Mouse (Mus musculus) stomach, embryonic 16.5 days (tissue): ENCODE data around the gene Fmo1. TPM values are rescaled to one million over a fixed set of nuclear protein-coding genes. Genes with fewer than 3 reads are reported as not detected.
A peak's percentile ranks its signal among the peaks of the same experiment; 100 is the strongest.

Experiments
- ATAC-seq: fragments of 200-750 bp; cut with Nextera tagmentation; 2 replicates; pipeline ENCODE4 v1.8.0; 2017; ENCODE audit warnings: moderate number of reproducible peaks, moderate TSS enrichment; ENCODE audit not compliant: insufficient read depth, low FRiP score
- H3K27ac ChIP-seq: fragments of 300-500 bp; sonication (generic); 2 replicates; pipeline ENCODE4 v1.5.1; 2014; ENCODE audit warnings: low read length
- H3K27me3 ChIP-seq: fragments of 300-500 bp; sonication (generic); 2 replicates; pipeline ENCODE4 v1.6.1; 2014; ENCODE audit warnings: low read length, control low read depth, mixed read lengths; ENCODE audit not compliant: control insufficient read depth, insufficient read depth
- H3K36me3 ChIP-seq: fragments of 300-500 bp; sonication (generic); 2 replicates; pipeline ENCODE4 v1.6.1; 2014; ENCODE audit warnings: low read length; ENCODE audit not compliant: control insufficient read depth, insufficient read depth
- H3K4me1 ChIP-seq: fragments of 300-500 bp; sonication (generic); 2 replicates; pipeline ENCODE4 v1.6.1; 2014; ENCODE audit warnings: low read length, control low read depth, mixed read lengths; ENCODE audit not compliant: control insufficient read depth, insufficient read depth
- H3K4me2 ChIP-seq: fragments of 300-500 bp; sonication (generic); 2 replicates; pipeline ENCODE4 v1.6.1; 2014; ENCODE audit warnings: low read depth, low read length, mixed read lengths
- H3K4me3 ChIP-seq: fragments of 300-500 bp; sonication (generic); replicated peaks from 2 replicates; pipeline ENCODE4 v1.5.1; 2014; ENCODE audit warnings: mild to moderate bottlenecking, low read length
- H3K9ac ChIP-seq: fragments of 300-500 bp; sonication (generic); 2 replicates; pipeline ENCODE4 v1.6.1; 2014; ENCODE audit warnings: low read length
- H3K9me3 ChIP-seq: fragments of 300-500 bp; sonication (generic); replicated peaks from 2 replicates; pipeline ENCODE4 v1.6.1; 2016; ENCODE audit warnings: low read length, control low read depth; ENCODE audit not compliant: control insufficient read depth
- WGBS: fragments of 180-500 bp; shearing (Covaris S2); extraction: QIAGEN DNeasy Blood & Tissue Kit; methylation state at CpG from one replicate; pipeline ENCODE4 v1.1.7; 2014; 5-methylcytosine and 5-hydroxymethylcytosine counted together
- polyA plus RNA-seq: library from polyadenylated mRNA; unstranded; fragments of >200 nt; fragmentation: Nextera tagmentation; extraction: Ambion mirVana; gene quantifications from 2 replicates; pipeline ENCODE4 v1.2.1, GENCODE M21; 2015

Gene Fmo1
- polyA plus RNA-seq, 1 experiment from 2014 or later: 29.0 TPM

DNA sequence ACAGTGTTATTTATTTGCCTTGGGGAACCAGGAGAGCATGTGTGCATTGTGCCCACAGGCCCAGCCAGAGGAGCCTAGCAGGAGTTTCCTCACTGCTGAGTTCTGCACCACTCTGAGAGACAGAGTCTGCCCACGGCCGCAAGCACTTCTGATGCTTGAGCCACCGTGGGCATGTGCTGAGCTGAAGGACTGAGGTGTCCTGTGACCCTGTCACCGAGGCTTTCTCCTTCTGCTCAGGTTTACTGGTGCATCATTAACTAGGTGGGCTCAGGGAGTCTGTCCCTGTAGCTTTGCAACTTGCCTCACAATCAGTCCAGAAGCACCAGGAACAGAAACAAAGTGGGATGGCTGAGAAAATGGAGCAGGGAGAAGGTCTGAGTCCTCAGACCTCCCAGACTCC lies 51.5 kb downstream of the Fmo1 start:
- ATAC-seq: no peak
- WGBS: 60% methylated on average over 4 of the region's 4 CpGs
- H3K4me3 ChIP-seq: no peak overlapping the region
- no peak overlapping the region for H3K9ac ChIP-seq
- H3K27me3 ChIP-seq: no peaks in the 10 kb centered on the region
- no peaks in the 10 kb centered on the region for H3K4me1 ChIP-seq
- H3K36me3 ChIP-seq: no peaks in the 10 kb centered on the region
- no peak overlapping the region for H3K4me2 ChIP-seq
- H3K9me3 ChIP-seq: no peaks in the 10 kb centered on the region
- H3K27ac ChIP-seq: no peak overlapping the region

- H3K4me3 ChIP-seq: no peak within 1 kb of the TSS
- no peaks in the 10 kb centered on the region for H3K4me1 ChIP-seq
- H3K27ac ChIP-seq: no peak within 1 kb of the TSS
- 0 out of 2 replicates have a peak within 1 kb of the TSS, but pooled peaks have one; percentile 4 for H3K4me2 ChIP-seq
- H3K9ac ChIP-seq: no peak within 1 kb of the TSS
- 37% methylated on average over 8 of the region's 8 CpGs for WGBS
- no peak for ATAC-seq
- no peaks in the 10 kb centered on the region for H3K9me3 ChIP-seq
- no peaks in the 10 kb centered on the region for H3K36me3 ChIP-seq
- H3K27me3 ChIP-seq: no peaks in the 10 kb centered on the region
Observed at GRCm38 (mm10) chr1:162813836-162814156, 52.6 kb downstream of the Fmo1 start, which contains the start of gene Fmo4. Gene Fmo4, minus strand, starts transcription at chr1:162813972.

DNA sequence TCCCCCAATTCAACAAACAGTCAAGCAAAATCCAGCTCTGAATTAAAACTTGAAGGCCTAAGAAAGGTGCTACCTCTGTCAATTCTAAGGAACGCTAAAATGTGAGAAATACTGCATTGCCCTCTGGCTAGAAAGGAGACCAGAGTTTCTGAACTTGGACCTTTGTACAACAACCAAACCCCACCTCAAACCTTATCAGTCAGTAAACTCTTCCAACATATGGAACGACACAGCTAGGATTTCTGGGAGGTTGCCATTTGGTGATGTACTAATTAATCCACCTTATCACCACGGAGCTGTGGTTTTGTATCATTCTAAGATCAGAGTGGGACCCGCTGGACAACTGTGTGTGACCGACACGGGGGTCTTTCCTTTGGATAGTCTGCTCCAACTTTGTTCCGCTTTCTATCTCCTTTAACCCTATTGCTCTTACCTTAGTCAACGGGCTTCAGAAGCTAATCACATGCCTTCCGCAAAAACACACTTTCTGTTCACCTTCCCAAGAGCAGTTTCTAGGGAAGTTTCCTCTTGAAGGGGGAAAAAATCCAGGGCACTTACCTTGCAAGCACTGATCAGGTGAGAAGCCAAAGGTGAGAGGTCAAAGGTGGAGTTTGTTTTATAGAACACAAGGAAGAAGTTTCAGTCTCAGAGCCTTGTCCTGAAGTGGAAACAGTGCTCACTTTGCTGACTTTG lies 53.1 kb downstream of the Fmo1 start:
- no peak overlapping the region for H3K4me3 ChIP-seq
- no peak overlapping the region for H3K9ac ChIP-seq
- ATAC-seq: no peak
- no peak overlapping the region for H3K27ac ChIP-seq
- 80% methylated on average over 9 of the region's 9 CpGs for WGBS
- H3K4me2 ChIP-seq: 0 out of 2 replicates have a peak overlapping the region, but pooled peaks have one; percentile 4
- H3K4me1 ChIP-seq: no peaks in the 10 kb centered on the region
- no peaks in the 10 kb centered on the region for H3K36me3 ChIP-seq
- H3K27me3 ChIP-seq: no peaks in the 10 kb centered on the region
- H3K9me3 ChIP-seq: no peaks in the 10 kb centered on the region

DNA sequence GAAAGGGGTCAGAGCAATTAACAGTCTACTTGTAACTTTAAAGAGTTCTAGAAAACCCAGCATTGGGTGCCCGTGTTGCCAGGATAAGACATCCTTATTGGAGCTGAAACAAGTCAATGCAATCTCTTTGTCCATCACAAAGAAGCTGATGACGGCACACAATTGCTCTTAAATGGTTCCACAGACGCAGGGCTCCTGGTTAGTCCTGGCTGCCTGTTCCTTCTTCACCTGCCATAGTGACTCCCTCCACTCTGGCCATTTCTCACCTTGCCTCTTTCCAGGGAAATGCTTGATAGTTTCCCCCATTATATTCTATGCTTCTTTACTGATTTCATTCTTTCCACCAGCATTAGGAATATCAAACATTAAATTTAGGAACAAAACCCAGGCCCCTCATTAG lies 57.9 kb downstream of the Fmo1 start:
- WGBS: 83% methylated on average over 3 of the region's 3 CpGs
- Histone ChIP-seq H3K4me3 (no peak overlapping the region), H3K9me3 (no peaks in the 10 kb centered on the region), H3K4me1 (no peaks in the 10 kb centered on the region), H3K27me3 (no peaks in the 10 kb centered on the region), H3K27ac (no peak overlapping the region), H3K9ac (no peak overlapping the region), H3K36me3 (no peaks in the 10 kb centered on the region), H3K4me2 (no peak overlapping the region)
- no peak for ATAC-seq

DNA sequence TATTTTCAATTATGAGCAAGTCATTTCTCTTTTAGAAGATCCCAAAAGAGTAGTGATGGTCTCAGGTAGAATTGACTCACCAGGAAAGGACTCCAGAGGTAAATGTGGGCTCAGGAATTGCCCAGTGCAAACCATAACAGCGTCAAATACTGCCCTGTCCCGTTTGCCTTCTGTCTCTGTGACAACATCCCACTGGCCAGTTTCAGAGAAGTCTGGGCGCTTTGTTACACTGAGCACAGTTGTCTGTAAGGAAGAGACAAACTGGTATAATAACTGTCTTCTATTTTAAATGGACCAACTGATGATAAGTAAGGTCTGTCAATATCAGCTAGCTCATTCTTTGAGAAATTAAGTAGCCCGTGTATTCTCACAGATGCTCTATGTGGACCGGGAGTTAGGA lies 59.0 kb downstream of the Fmo1 start:
- Histone ChIP-seq H3K4me3 (no peak overlapping the region), H3K4me1 (no peaks in the 10 kb centered on the region), H3K27me3 (no peaks in the 10 kb centered on the region), H3K9me3 (no peaks in the 10 kb centered on the region), H3K4me2 (no peak overlapping the region), H3K27ac (no peak overlapping the region), H3K36me3 (no peaks in the 10 kb centered on the region), H3K9ac (no peak overlapping the region)
- ATAC-seq: no peak
- 87% methylated on average over 5 of the region's 5 CpGs for WGBS

GRCm38 (mm10) chr1:162805011-162805410 lies 61.4 kb downstream of the Fmo1 start:
- H3K27ac ChIP-seq: no peak overlapping the region
- H3K36me3 ChIP-seq: no peaks in the 10 kb centered on the region
- H3K27me3 ChIP-seq: no peaks in the 10 kb centered on the region
- no peaks in the 10 kb centered on the region for H3K9me3 ChIP-seq
- no peak overlapping the region for H3K9ac ChIP-seq
- no peak overlapping the region for H3K4me3 ChIP-seq
- H3K4me1 ChIP-seq: no peaks in the 10 kb centered on the region
- no peak for ATAC-seq
- H3K4me2 ChIP-seq: no peak overlapping the region
- WGBS: 52% methylated on average over 5 of the region's 5 CpGs

DNA sequence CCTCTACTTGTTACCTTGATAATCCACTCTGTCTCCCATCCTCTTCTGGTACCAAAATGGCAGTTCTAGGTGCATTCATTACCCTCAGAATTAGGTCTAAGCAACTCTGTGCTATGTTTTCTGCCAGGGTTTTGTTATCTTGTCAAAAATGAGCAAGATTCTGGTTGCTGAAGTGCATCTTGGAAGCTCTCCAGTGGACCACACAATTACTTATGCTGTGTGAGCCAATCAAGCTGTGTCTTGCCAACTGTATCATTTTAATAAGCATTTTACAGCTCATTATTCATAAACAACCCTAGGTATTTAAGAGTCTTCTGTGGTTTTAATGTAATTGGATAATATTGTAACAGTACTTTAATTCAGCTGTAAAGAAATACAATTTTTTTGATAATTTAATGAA lies 70.0 kb downstream of the Fmo1 start:
- no peak overlapping the region for H3K27ac ChIP-seq
- H3K27me3 ChIP-seq: no peaks in the 10 kb centered on the region
- no peak overlapping the region for H3K4me2 ChIP-seq
- H3K36me3 ChIP-seq: no peaks in the 10 kb centered on the region
- H3K4me1 ChIP-seq: no peaks in the 10 kb centered on the region
- no peak overlapping the region for H3K9ac ChIP-seq
- H3K9me3 ChIP-seq: no peaks in the 10 kb centered on the region
- ATAC-seq: no peak
- H3K4me3 ChIP-seq: no peak overlapping the region

- Histone ChIP-seq H3K4me1 (no peaks in the 10 kb centered on the region), H3K9ac (no peak overlapping the region), H3K27me3 (no peaks in the 10 kb centered on the region), H3K9me3 (no peaks in the 10 kb centered on the region), H3K27ac (no peak overlapping the region), H3K4me3 (no peak overlapping the region), H3K4me2 (no peak overlapping the region), H3K36me3 (no peaks in the 10 kb centered on the region)
- 50% methylated on average over 7 of the region's 7 CpGs for WGBS
- ATAC-seq: no peak
Observed at GRCm38 (mm10) chr1:162792306-162793044, 73.9 kb downstream of the Fmo1 start.

- no peak overlapping the region for H3K4me2 ChIP-seq
- H3K27me3 ChIP-seq: no peaks in the 10 kb centered on the region
- no peak overlapping the region for H3K9ac ChIP-seq
- H3K4me3 ChIP-seq: no peak overlapping the region
- WGBS: 85% methylated on average over 4 of the region's 4 CpGs
- H3K9me3 ChIP-seq: no peaks in the 10 kb centered on the region
- H3K27ac ChIP-seq: no peak overlapping the region
- no peaks in the 10 kb centered on the region for H3K4me1 ChIP-seq
- no peak for ATAC-seq
- no peaks in the 10 kb centered on the region for H3K36me3 ChIP-seq
Observed at GRCm38 (mm10) chr1:162785222-162785621, 81.2 kb downstream of the Fmo1 start.
